Mouse (Mus musculus) small intestine, adult 2 months (tissue): Measurements from ENCODE around the gene Rcn3. TPM values are rescaled to one million over a fixed set of nuclear protein-coding genes. Genes with fewer than 3 reads are reported as not detected.

Experiments used
- H3K27ac ChIP-seq: fragments of 200-500 bp; 2 replicates; pipeline ENCODE4 v1.5.1; 2012; ENCODE audit warnings: low read depth, low read length, control low read depth, inconsistent platforms; ENCODE audit not compliant: insufficient read depth
- H3K27me3 ChIP-seq: fragments of 200-500 bp; 2 replicates; pipeline ENCODE4 v1.6.1; 2012; ENCODE audit warnings: mild to moderate bottlenecking, moderate library complexity, low read length, inconsistent platforms; ENCODE audit not compliant: control insufficient read depth, insufficient read depth
- H3K36me3 ChIP-seq: fragments of 200-500 bp; 2 replicates; pipeline ENCODE4 v1.6.1; 2012; ENCODE audit warnings: mild to moderate bottlenecking, low read length, control low read depth, inconsistent platforms; ENCODE audit not compliant: control insufficient read depth, insufficient read depth
- H3K4me1 ChIP-seq: fragments of 200-500 bp; 2 replicates; pipeline ENCODE4 v1.6.1; 2012; ENCODE audit warnings: low read length, inconsistent platforms, mixed read lengths; ENCODE audit not compliant: control insufficient read depth, insufficient read depth, insufficient read length
- H3K4me3 ChIP-seq: fragments of 200-500 bp; 2 replicates; pipeline ENCODE4 v1.5.1; 2012; ENCODE audit warnings: low read depth, mild to moderate bottlenecking, control low read depth, inconsistent platforms, low read length, moderate library complexity
- CTCF ChIP-seq: fragments of 200-500 bp; IDR thresholded peaks from 2 replicates; pipeline ENCODE4 v1.5.1; 2012; ENCODE audit warnings: low read depth, mild to moderate bottlenecking, control low read depth, inconsistent platforms, low read length, moderate library complexity, mixed read lengths; ENCODE audit not compliant: insufficient replicate concordance, insufficient read length; ENCODE audit errors: extremely low read depth
- POLR2A ChIP-seq: fragments of 200-500 bp; IDR thresholded peaks from 2 replicates; pipeline ENCODE4 v1.6.1; 2012; ENCODE audit warnings: low read depth, mild to moderate bottlenecking, control low read depth, inconsistent platforms, low read length, moderate library complexity
- WGBS: fragments of 180-500 bp; shearing (Covaris S2); methylation state at CpG from one replicate; pipeline ENCODE4 v1.1.7; 2018; 5-methylcytosine and 5-hydroxymethylcytosine counted together
- polyA plus RNA-seq: library from polyadenylated mRNA; depleted of rRNA; stranded (reverse); fragments of >200 nt; gene quantifications from 2 replicates; pipeline ENCODE4 v1.2.3, GENCODE M21; 2012

Rcn3 gene
- polyA plus RNA-seq, 1 experiment, result 49.9 TPM

GRCm38 (mm10) chr7:45134544-45135026 lies 42.6 kb upstream of the Rcn3 start:
- Histone ChIP-seq H3K36me3 (no peaks in the 10 kb centered on the region), H3K27me3 (no peaks in the 10 kb centered on the region), H3K4me1 (0 out of 2 replicates have a peak, but pooled peaks cover 4% of the 10 kb centered on the region), H3K4me3 (peak overlapping the region; percentile 12), H3K27ac (no peak overlapping the region)
- TF ChIP-seq CTCF (no peak), POLR2A (0 out of 2 replicates have a peak, but pooled peaks have one; percentile 34)
- 29% methylated on average over 12 of the region's 12 CpGs for WGBS

- H3K36me3 ChIP-seq, result no peaks in the 10 kb centered on the region
- no peak overlapping the region for H3K4me3 ChIP-seq
- H3K27me3 ChIP-seq, result no peaks in the 10 kb centered on the region
- H3K4me1 ChIP-seq, result 0 out of 2 replicates have a peak, but pooled peaks cover 4% of the 10 kb centered on the region
- H3K27ac ChIP-seq, result no peak overlapping the region
- TF ChIP-seq POLR2A (no peak), CTCF (peak; percentile 28; the same call in 1 of the 2 replicates)
- WGBS, result 87% methylated on average over 8 of the region's 8 CpGs
Measured at GRCm38 (mm10) chr7:45133446-45134159, 41.6 kb upstream of the Rcn3 start.

- Histone ChIP-seq H3K4me1 (0 out of 2 replicates have a peak, but pooled peaks cover 4% of the 10 kb centered on the region), H3K36me3 (peaks cover 5% of the 10 kb centered on the region), H3K27ac (no peak overlapping the region), H3K27me3 (no peaks in the 10 kb centered on the region), H3K4me3 (no peak overlapping the region)
- no peak for TF ChIP-seq CTCF
- no peak for TF ChIP-seq POLR2A
- 92% methylated on average over 11 of the region's 11 CpGs for WGBS
Measured at GRCm38 (mm10) chr7:45131850-45132249, 39.8 kb upstream of the Rcn3 start.

- TF ChIP-seq CTCF (no peak), POLR2A (no peak)
- Histone ChIP-seq H3K4me3 (no peak overlapping the region), H3K4me1 (no peaks in the 10 kb centered on the region; the same call in 1 of the 2 replicates), H3K36me3 (peaks cover 23% of the 10 kb centered on the region), H3K27ac (0 out of 2 replicates have a peak overlapping the region, but pooled peaks have one; percentile 74), H3K27me3 (no peaks in the 10 kb centered on the region)
- WGBS, result 74% methylated on average over 15 of the region's 15 CpGs
Measured at GRCm38 (mm10) chr7:45129776-45130512, 37.9 kb upstream of the Rcn3 start.

GRCm38 (mm10) chr7:45129318-45129717 lies 37.3 kb upstream of the Rcn3 start:
- 1% methylated on average over 17 of the region's 17 CpGs for WGBS
- peak overlapping the region; percentile 72 for H3K4me3 ChIP-seq
- H3K36me3 ChIP-seq, result peaks cover 23% of the 10 kb centered on the region
- H3K27me3 ChIP-seq, result no peaks in the 10 kb centered on the region
- TF ChIP-seq CTCF (no peak), POLR2A (peak; percentile 8; the same call in 1 of the 2 replicates)
- peaks cover 2% of the 10 kb centered on the region; the same call in 1 of the 2 replicates for H3K4me1 ChIP-seq
- peak overlapping the region; percentile 74 for H3K27ac ChIP-seq

GRCm38 (mm10) chr7:45128624-45129246 lies 36.7 kb upstream of the Rcn3 start, which contains the start of gene Rpl13a:
Gene Rpl13a, minus strand, starts transcription at chr7:45128761.
- Histone ChIP-seq H3K4me1 (peaks cover 2% of the 10 kb centered on the region; the same call in 1 of the 2 replicates), H3K4me3 (peak within 1 kb of the TSS; percentile 80), H3K27me3 (no peaks in the 10 kb centered on the region), H3K27ac (peak within 1 kb of the TSS; percentile 74), H3K36me3 (peaks cover 23% of the 10 kb centered on the region)
- WGBS, result under 1% methylated on average over 48 of the region's 48 CpGs
- TF ChIP-seq CTCF (peak; percentile 77), POLR2A (peak; percentile 87)

GRCm38 (mm10) chr7:45127700-45128224 lies 35.7 kb upstream of the Rcn3 start:
- Histone ChIP-seq H3K4me1 (peaks cover 7% of the 10 kb centered on the region; the same call in 1 of the 2 replicates), H3K36me3 (peaks cover 27% of the 10 kb centered on the region), H3K27me3 (no peaks in the 10 kb centered on the region), H3K4me3 (peak overlapping the region; percentile 80), H3K27ac (peak overlapping the region; percentile 67)
- TF ChIP-seq CTCF (no peak), POLR2A (no peak)
- WGBS, result under 1% methylated on average over 6 of the region's 6 CpGs
